Mouse (Mus musculus): ENCODE results near the gene Atp9a.

Gene Atp9a

GRCm38 (mm10) chr2:168740496-168740895, 1.7 kb downstream of the Atp9a start:
- no peak for DNase-seq (ENCODE audit: low spot score in 2 of 2)

GRCm38 (mm10) chr2:168738854-168739253, 3.4 kb downstream of the Atp9a start:
- DNase-seq (ENCODE audit: low spot score in 2 of 2), result no peak

GRCm38 (mm10) chr2:168737878-168738277, 4.3 kb downstream of the Atp9a start:
- peak in 1 of 2 experiments; percentile 59 for DNase-seq (ENCODE audit: low spot score in 2 of 2)

GRCm38 (mm10) chr2:168734023-168734422, 8.2 kb downstream of the Atp9a start:
- DNase-seq (ENCODE audit: low spot score in 2 of 2), result peak in 1 of 2 experiments; percentile 41

GRCm38 (mm10) chr2:168731258-168731657, 11.0 kb downstream of the Atp9a start:
- no peak for DNase-seq (ENCODE audit: low spot score in 2 of 2)

- DNase-seq (ENCODE audit: low spot score in 2 of 2), result no peak
Observed at GRCm38 (mm10) chr2:168729736-168730135, 12.5 kb downstream of the Atp9a start.

GRCm38 (mm10) chr2:168728045-168728444, 14.2 kb downstream of the Atp9a start:
- DNase-seq (ENCODE audit: low spot score in 2 of 2), result no peak

GRCm38 (mm10) chr2:168726007-168726406, 16.2 kb downstream of the Atp9a start:
- peak in 1 of 2 experiments; percentile 49 for DNase-seq (ENCODE audit: low spot score in 2 of 2)

GRCm38 (mm10) chr2:168721313-168721712, 20.9 kb downstream of the Atp9a start:
- DNase-seq (ENCODE audit: low spot score in 2 of 2), result no peak

- DNase-seq (ENCODE audit: low spot score in 2 of 2), result no peak
Observed at GRCm38 (mm10) chr2:168719742-168720141, 22.5 kb downstream of the Atp9a start.

GRCm38 (mm10) chr2:168718735-168719134, 23.5 kb downstream of the Atp9a start:
- DNase-seq (ENCODE audit: low spot score in 2 of 2), result no peak

- DNase-seq (ENCODE audit: low spot score in 2 of 2), result no peak
Observed at GRCm38 (mm10) chr2:168718267-168718666, 23.9 kb downstream of the Atp9a start.

GRCm38 (mm10) chr2:168712199-168713176, 29.7 kb downstream of the Atp9a start:
- no peak for DNase-seq (ENCODE audit: low spot score in 2 of 2)

GRCm38 (mm10) chr2:168710979-168711378, 31.2 kb downstream of the Atp9a start:
- no peak for DNase-seq (ENCODE audit: low spot score in 2 of 2)

- DNase-seq (ENCODE audit: low spot score in 2 of 2), result no peak
Observed at GRCm38 (mm10) chr2:168707766-168708165, 34.4 kb downstream of the Atp9a start.

GRCm38 (mm10) chr2:168702266-168702665, 39.9 kb downstream of the Atp9a start:
- no peak for DNase-seq (ENCODE audit: low spot score in 2 of 2)

- no peak for DNase-seq (ENCODE audit: low spot score in 2 of 2)
Observed at GRCm38 (mm10) chr2:168695027-168695403, 47.2 kb downstream of the Atp9a start.

- no peak for DNase-seq (ENCODE audit: low spot score in 2 of 2)
Observed at GRCm38 (mm10) chr2:168694379-168695026, 47.7 kb downstream of the Atp9a start.

- DNase-seq (ENCODE audit: low spot score in 2 of 2), result peak; percentile 41 to 63
Observed at GRCm38 (mm10) chr2:168691774-168692173, 50.4 kb downstream of the Atp9a start.

- DNase-seq (ENCODE audit: low spot score in 2 of 2), result no peak
Observed at GRCm38 (mm10) chr2:168687326-168687725, 54.9 kb downstream of the Atp9a start.

GRCm38 (mm10) chr2:168685909-168686308, 56.3 kb downstream of the Atp9a start:
- DNase-seq (ENCODE audit: low spot score in 2 of 2), result no peak

GRCm38 (mm10) chr2:168684695-168685094, 57.5 kb downstream of the Atp9a start:
- no peak for DNase-seq (ENCODE audit: low spot score in 2 of 2)
